Mouse (Mus musculus) forebrain, postnatal 0 days (tissue): ENCODE results near the gene BC017158. TPM values are rescaled to one million over a fixed set of nuclear protein-coding genes. Genes with fewer than 3 reads are reported as not detected.
A peak's percentile ranks its signal among the peaks of the same experiment; 100 is the strongest.

Experiments
- ATAC-seq: fragments of 200-750 bp; cut with Nextera tagmentation; 2 replicates; pipeline ENCODE4 v1.8.0; 2017; ENCODE audit warnings: mild to moderate bottlenecking, moderate library complexity
- DNase-seq: peaks from one replicate; pipeline ENCODE4 v3.0.0-alpha.2; 2015
- H3K27ac ChIP-seq: fragments of 300-500 bp; sonication (generic); 2 replicates; pipeline ENCODE4 v1.5.1; 2014; ENCODE audit warnings: low read depth, mild to moderate bottlenecking, antibody characterized with exemption, low read length, moderate library complexity, mixed read lengths
- H3K27me3 ChIP-seq: fragments of 300-500 bp; sonication (generic); 2 replicates; pipeline ENCODE4 v1.6.1; 2014; ENCODE audit warnings: mild to moderate bottlenecking, low read length, mixed read lengths; ENCODE audit not compliant: insufficient read depth
- H3K36me3 ChIP-seq: fragments of 300-500 bp; sonication (generic); 2 replicates; pipeline ENCODE4 v1.6.1; 2014; ENCODE audit warnings: mild to moderate bottlenecking, moderate library complexity; ENCODE audit not compliant: insufficient read depth
- H3K4me1 ChIP-seq: fragments of 300-500 bp; sonication (generic); 2 replicates; pipeline ENCODE4 v1.6.1; 2014; ENCODE audit warnings: antibody characterized with exemption; ENCODE audit not compliant: insufficient read depth
- H3K4me2 ChIP-seq: fragments of 300-500 bp; sonication (generic); 2 replicates; pipeline ENCODE4 v1.6.1; 2014; ENCODE audit warnings: low read depth, mild to moderate bottlenecking, moderate library complexity
- H3K4me3 ChIP-seq: fragments of 300-500 bp; sonication (generic); 2 replicates; pipeline ENCODE4 v1.5.1; 2014; ENCODE audit warnings: low read depth, low read length, mixed read lengths
- H3K9ac ChIP-seq: fragments of 300-500 bp; sonication (generic); 2 replicates; pipeline ENCODE4 v1.6.1; 2014; ENCODE audit warnings: mild to moderate bottlenecking
- H3K9me3 ChIP-seq: fragments of 300-500 bp; sonication (generic); 2 replicates; pipeline ENCODE4 v1.6.1; 2016; ENCODE audit warnings: low read length
- CTCF ChIP-seq: sonication (generic); IDR thresholded peaks from 2 replicates; pipeline ENCODE4 v1.5.1; 2016; ENCODE audit warnings: antibody characterized with exemption, control low read depth, low read depth
- WGBS: fragments of 180-500 bp; shearing (Covaris S2); extraction: QIAGEN DNeasy Blood & Tissue Kit; methylation state at CpG from one replicate; pipeline ENCODE4 v1.1.7; 2014; 5-methylcytosine and 5-hydroxymethylcytosine counted together
- polyA plus RNA-seq: library from polyadenylated mRNA; unstranded; fragments of >200 nt; fragmentation: Nextera tagmentation; extraction: Ambion mirVana; gene quantifications from 2 replicates; pipeline ENCODE4 v1.2.1, GENCODE M21; 2015
- total RNA-seq: library from RNA; depleted of rRNA; stranded (reverse); fragments of >200 nt; gene quantifications from 2 replicates; pipeline ENCODE4 v1.2.3, GENCODE M21; 2014

Gene BC017158
- total and polyA plus RNA-seq, 2 experiments from 2014 or later = 14.4 to 18.5 TPM

GRCm38 (mm10) chr7:128265411-128265810, 32.6 kb downstream of the BC017158 start, which contains the start of gene Slc5a2:
TSS of gene Slc5a2 (plus strand) at chr7:128265657.
- no peak within 1 kb of the TSS for H3K4me2 ChIP-seq
- no peak for DNase-seq
- H3K4me3 ChIP-seq = no peak within 1 kb of the TSS
- H3K9me3 ChIP-seq = no peaks in the 10 kb centered on the region
- 85% methylated on average over 6 of the region's 6 CpGs for WGBS
- no peaks in the 10 kb centered on the region for H3K36me3 ChIP-seq
- no peak within 1 kb of the TSS for H3K27ac ChIP-seq
- no peaks in the 10 kb centered on the region for H3K27me3 ChIP-seq
- ATAC-seq = no peak
- TF ChIP-seq CTCF = no peak
- no peaks in the 10 kb centered on the region for H3K4me1 ChIP-seq
- H3K9ac ChIP-seq = no peak within 1 kb of the TSS

- no peaks in the 10 kb centered on the region for H3K27me3 ChIP-seq
- H3K4me3 ChIP-seq = no peak overlapping the region
- no peak for TF ChIP-seq CTCF
- H3K4me1 ChIP-seq = 0 out of 2 replicates have a peak, but pooled peaks cover 4% of the 10 kb centered on the region
- ATAC-seq (no peak), DNase-seq (no peak)
- H3K36me3 ChIP-seq = no peaks in the 10 kb centered on the region
- H3K9me3 ChIP-seq = no peaks in the 10 kb centered on the region
- H3K9ac ChIP-seq = no peak overlapping the region
- no peak overlapping the region for H3K4me2 ChIP-seq
- no peak overlapping the region for H3K27ac ChIP-seq
- WGBS = 50% methylated on average over 5 of the region's 5 CpGs
Measured at GRCm38 (mm10) chr7:128256783-128257334, 41.1 kb downstream of the BC017158 start.

GRCm38 (mm10) chr7:128255757-128256156, 42.2 kb downstream of the BC017158 start:
- no peak for TF ChIP-seq CTCF
- Histone ChIP-seq H3K4me2 (no peak overlapping the region), H3K9me3 (no peaks in the 10 kb centered on the region), H3K4me3 (no peak overlapping the region), H3K36me3 (no peaks in the 10 kb centered on the region), H3K4me1 (0 out of 2 replicates have a peak, but pooled peaks cover 4% of the 10 kb centered on the region), H3K27ac (no peak overlapping the region), H3K27me3 (peaks cover 5% of the 10 kb centered on the region; the same call in 1 of the 2 replicates), H3K9ac (no peak overlapping the region)
- 91% methylated on average over 5 of the region's 5 CpGs for WGBS
- ATAC-seq (no peak), DNase-seq (no peak)

- Histone ChIP-seq H3K27me3 (peaks cover 5% of the 10 kb centered on the region; the same call in 1 of the 2 replicates), H3K4me2 (no peak overlapping the region), H3K9ac (no peak overlapping the region), H3K36me3 (peaks cover 2% of the 10 kb centered on the region; the same call in 1 of the 2 replicates), H3K27ac (no peak overlapping the region), H3K4me3 (no peak overlapping the region), H3K4me1 (0 out of 2 replicates have a peak, but pooled peaks cover 4% of the 10 kb centered on the region), H3K9me3 (no peaks in the 10 kb centered on the region)
- DNase-seq = no peak
- WGBS = 68% methylated on average over 2 of the region's 2 CpGs
- no peak for ATAC-seq
- TF ChIP-seq CTCF = no peak
Measured at GRCm38 (mm10) chr7:128254978-128255377, 43.0 kb downstream of the BC017158 start.

- 0 out of 2 replicates have a peak, but pooled peaks cover 4% of the 10 kb centered on the region for H3K4me1 ChIP-seq
- peak overlapping the region; percentile 55 for H3K4me2 ChIP-seq
- H3K9ac ChIP-seq = 0 out of 2 replicates have a peak overlapping the region, but pooled peaks have one; percentile 26
- TF ChIP-seq CTCF = no peak
- peaks cover 5% of the 10 kb centered on the region; the same call in 1 of the 2 replicates for H3K27me3 ChIP-seq
- WGBS = 4% methylated on average over 24 of the region's 24 CpGs
- DNase-seq (peak; percentile 74), ATAC-seq (peak; percentile 86)
- peak overlapping the region; percentile 24 for H3K4me3 ChIP-seq
- H3K27ac ChIP-seq = no peak overlapping the region
- H3K9me3 ChIP-seq = no peaks in the 10 kb centered on the region
- peaks cover 8% of the 10 kb centered on the region; the same call in 1 of the 2 replicates for H3K36me3 ChIP-seq
Measured at GRCm38 (mm10) chr7:128252609-128253008, 45.4 kb downstream of the BC017158 start.

- peaks cover 8% of the 10 kb centered on the region; the same call in 1 of the 2 replicates for H3K36me3 ChIP-seq
- peak overlapping the region; percentile 55 for H3K4me2 ChIP-seq
- peak overlapping the region; percentile 24; the same call in 1 of the 2 replicates for H3K4me3 ChIP-seq
- no peaks in the 10 kb centered on the region for H3K9me3 ChIP-seq
- H3K4me1 ChIP-seq = 0 out of 2 replicates have a peak, but pooled peaks cover 4% of the 10 kb centered on the region
- 48% methylated on average over 12 of the region's 12 CpGs for WGBS
- no peak for TF ChIP-seq CTCF
- peaks cover 5% of the 10 kb centered on the region; the same call in 1 of the 2 replicates for H3K27me3 ChIP-seq
- H3K9ac ChIP-seq = no peak overlapping the region
- H3K27ac ChIP-seq = no peak overlapping the region
- DNase-seq (no peak), ATAC-seq (no peak)
Measured at GRCm38 (mm10) chr7:128251946-128252345, 46.0 kb downstream of the BC017158 start.

- Histone ChIP-seq H3K4me2 (no peak overlapping the region), H3K4me3 (no peak overlapping the region), H3K4me1 (0 out of 2 replicates have a peak, but pooled peaks cover 4% of the 10 kb centered on the region), H3K27me3 (peaks cover 5% of the 10 kb centered on the region; the same call in 1 of the 2 replicates), H3K9ac (no peak overlapping the region), H3K9me3 (no peaks in the 10 kb centered on the region), H3K36me3 (peaks cover 10% of the 10 kb centered on the region; the same call in 1 of the 2 replicates), H3K27ac (no peak overlapping the region)
- TF ChIP-seq CTCF = no peak
- 79% methylated on average over 5 of the region's 5 CpGs for WGBS
- DNase-seq (no peak), ATAC-seq (no peak)
Measured at GRCm38 (mm10) chr7:128249998-128250397, 48.0 kb downstream of the BC017158 start.
